Mouse (Mus musculus) adrenal gland, postnatal 14 days (tissue): ENCODE results near the gene Tmem131. TPM values are rescaled to one million over a fixed set of nuclear protein-coding genes. Genes with fewer than 3 reads are reported as not detected.
A peak's percentile ranks its signal among the peaks of the same experiment; 100 is the strongest.
"Not testable (repeated sequence)": the region's sequence is repeated elsewhere in the genome, so short reads cannot be mapped to it uniquely, and the experiment has no call there.

ENCODE experiments used
- DNase-seq: peaks from one replicate; pipeline ENCODE4 v3.0.0; 2021; ENCODE audit warnings: mixed read lengths
- total RNA-seq: library from RNA; stranded (reverse); gene quantifications from 2 replicates; pipeline ENCODE4 v1.2.3, GENCODE M21; 2021

Tmem131 gene
- total RNA-seq, 1 experiment from 2014 or later: 45.7 TPM

DNA sequence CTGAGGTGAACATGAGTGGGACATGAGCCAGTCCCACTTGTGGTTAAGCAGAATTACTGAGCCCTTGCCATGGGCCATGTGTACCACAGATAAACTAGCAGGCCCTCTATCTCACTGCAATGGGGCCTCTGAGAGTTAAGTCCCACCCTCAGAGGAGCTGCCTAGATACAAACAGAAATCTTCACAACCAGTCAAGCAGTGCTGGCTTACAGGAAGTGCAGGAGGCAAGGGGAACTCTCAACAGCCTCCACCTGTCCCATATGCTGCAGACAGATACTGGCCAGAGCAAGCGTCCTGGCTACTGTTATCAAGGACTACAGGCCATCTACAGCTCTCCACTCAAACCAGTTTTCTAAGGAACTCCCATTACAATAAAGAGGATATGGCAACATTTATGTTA is 23.7 kb downstream of the Tmem131 start:
- DNase-seq: no peak

DNA sequence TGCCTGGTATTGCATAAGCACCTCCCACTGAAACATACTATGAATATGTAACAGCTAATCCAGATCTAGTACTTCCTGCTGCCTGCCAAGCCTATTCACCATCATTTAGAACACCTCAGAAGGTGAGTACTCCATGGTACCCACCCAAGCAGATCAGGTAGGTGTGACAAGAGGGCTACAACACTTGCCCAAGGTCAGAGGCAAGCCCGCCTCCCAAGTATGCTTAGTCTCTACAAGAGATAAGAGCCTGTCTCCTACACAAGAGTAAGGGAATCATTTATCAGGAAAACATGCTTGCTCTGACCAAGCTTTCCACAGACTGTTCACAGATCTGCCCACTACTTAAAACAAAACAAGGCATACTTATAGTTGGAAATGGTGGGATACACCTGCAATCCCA is 26.0 kb downstream of the Tmem131 start:
- DNase-seq: no peak

DNA sequence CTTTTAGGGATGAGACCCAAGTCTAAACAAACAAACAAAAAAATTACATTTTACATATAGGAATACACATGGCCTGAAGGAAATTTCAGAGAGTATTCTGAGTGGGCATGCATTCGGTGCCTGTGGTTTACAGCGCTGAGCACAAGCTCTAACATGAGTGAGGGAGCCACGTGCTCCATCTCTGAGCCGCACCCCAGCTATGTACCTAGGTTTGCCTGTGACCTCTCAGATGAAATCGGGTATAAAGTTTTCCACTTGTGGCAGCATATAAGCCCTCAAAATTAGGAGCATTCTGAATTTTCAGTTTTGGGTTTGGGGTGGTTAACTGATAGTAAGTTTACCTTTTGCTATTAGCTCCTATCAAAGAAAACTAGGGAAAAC is 28.3 kb downstream of the Tmem131 start:
- no peak for DNase-seq

DNA sequence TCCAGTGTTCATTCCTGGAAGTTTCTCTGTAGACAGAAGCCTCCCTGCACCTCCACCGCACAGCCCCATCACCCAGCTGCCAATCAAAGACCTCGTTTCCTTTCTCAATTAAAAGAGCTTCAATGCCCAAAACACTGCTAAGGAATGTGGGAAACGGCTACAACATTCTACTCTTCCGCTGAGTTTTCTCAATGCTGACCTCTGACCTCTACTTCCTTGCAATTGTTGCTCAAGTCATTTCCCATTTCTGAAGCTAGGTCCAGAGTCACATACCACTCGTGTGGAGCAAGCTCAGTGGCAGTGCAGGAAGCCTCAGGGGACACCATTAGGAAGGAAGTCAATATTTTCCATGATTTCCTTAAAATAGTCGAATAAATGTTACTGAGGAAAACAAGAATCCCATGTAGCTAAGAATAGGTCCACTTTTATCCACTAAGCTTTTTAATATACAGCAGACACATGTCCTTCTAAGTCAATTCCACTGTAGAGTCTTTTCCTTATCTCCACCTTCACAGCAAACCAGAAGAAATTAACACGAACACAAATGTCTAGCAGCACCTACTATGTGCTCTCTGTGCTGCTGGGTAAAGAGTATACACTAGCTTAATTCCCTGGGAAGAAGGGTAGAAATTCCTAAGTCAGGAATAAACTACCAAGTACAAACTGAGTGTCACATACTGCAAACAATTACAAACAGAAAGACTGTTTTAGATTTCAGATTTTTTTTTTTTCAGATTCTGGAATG is 28.8 kb downstream of the Tmem131 start:
- DNase-seq: peak; percentile 58

DNA sequence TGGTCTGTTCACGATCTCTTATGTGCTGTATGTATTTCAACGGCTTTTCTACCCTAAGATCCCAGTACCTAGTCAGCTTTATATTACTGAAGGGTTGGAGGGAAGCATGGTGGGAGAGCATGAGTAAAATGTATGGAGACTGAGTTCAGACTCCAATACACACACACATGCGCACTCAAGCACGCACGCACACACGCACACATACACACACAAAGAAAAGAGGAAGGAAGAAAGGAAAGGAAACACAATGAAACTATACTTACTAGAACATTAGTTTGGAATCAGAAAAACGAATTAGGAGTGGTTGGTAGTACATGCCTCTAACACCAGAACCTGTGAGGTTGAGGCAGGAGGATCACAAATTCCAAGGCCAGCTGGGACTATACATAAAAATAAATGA is 29.7 kb downstream of the Tmem131 start:
- DNase-seq: no peak

DNA sequence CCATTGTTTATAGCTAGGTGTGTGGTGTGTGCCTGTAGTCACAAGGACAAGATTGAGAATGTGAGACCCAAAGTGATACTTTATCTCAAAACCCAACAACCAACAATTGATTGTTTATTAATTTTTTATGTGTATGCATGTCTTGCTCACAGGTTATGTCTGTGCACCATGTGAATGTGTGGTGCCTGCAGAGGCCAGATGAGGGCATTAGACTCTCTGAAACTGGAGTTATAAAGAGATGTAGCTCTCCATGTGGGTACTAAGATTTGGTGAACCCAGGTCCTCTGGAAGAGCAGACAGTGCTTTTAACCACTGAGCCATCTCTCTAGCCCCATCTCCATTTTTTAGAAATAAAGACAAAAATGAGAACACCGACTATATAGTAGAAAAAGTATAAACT is 31.2 kb downstream of the Tmem131 start:
- DNase-seq: no peak

DNA sequence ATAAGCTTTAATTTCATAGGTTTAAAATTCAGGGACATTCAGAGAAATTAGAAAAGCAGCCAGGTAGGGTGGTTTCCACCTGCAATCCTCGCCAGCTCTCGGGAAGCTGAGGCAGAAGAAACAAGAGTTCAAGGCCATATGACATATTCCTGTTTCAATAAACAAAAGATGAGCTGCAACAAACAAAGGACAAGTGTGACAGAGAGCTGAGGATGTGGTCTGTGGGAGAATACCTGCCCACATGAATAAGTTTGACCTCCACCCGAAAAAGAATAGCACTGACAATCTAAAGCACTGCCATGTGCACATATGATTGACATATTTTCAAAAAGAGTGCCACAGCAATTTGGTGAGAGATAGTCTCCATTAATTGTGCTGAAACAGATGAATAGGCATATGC is 31.9 kb downstream of the Tmem131 start:
- no peak for DNase-seq

DNA sequence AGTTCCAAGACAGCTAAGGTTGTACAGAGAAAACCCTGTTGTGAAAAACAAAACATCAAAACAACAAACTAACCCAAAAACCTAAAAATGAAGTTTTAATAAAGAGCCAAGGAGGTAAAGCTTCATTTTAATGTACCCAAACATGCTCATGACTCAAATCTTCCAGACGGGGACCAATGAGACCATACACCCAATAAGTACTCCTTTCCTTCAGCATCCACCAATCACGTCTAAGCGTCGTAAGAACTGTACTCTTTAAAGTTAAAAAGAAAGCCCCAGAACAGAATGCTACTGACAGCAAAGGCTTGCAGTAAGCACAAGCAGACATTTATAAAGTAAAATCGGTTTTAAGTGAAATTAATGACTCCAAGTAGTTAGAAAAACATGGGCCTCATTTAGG is 33.1 kb downstream of the Tmem131 start:
- no peak for DNase-seq

DNA sequence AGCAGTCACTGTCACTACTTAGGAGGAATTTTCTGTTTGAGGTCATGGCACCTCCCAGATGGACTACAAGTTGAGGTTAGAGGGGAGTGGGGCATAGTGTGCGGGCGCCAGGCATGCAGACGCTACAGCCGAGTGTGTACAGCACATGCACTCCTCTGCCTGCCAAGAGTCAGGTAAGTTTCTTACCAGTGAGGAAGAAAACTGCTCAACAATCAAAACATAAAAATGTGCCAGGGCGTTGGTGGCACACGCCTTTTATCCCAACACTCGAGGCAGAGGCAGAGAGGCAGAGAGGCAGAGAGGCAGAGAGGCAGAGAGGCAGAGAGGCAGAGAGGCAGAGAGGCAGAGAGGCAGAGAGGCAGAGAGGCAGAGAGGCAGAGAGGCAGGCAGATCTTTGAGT is 33.5 kb downstream of the Tmem131 start:
- not testable (repeated sequence) for DNase-seq

DNA sequence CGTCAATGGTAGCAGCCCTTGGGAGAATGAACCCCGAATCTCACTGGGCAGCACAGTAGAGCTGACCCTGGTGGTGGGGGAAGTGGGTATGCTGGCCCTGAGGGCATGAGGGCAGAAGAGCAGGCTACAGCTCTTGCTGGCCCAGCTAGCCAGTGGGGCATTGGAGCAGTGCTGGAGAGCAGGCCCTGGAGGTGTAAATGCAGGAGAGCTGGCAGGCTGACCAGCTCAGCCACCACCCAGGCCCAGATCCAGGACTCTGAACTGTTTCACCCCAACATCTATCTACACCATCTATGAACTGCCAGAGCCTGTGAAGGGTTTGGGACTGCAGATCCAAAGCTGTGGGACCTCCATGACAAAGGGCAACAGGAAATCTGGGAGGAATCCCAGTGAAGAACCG is 38.2 kb downstream of the Tmem131 start:
- no peak for DNase-seq

DNA sequence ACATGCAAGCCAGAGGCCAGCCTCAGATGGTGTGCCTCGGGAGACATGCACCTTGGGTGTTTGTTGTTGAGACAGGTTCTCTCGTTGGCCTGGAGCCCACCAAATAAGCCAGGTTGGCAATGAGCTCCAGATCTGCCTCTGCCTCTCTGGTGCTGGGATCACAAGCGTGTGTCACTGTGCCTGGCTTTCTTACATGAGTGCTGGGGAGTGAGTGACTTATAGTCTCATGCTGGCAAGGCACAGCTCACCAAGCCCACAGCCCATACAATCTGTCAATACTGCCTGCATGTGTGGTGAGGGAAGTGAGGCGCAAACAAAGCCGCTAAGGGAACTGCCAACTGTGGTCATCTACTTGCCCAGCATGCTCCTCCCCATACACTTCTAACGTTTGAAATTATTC is 39.0 kb downstream of the Tmem131 start:
- DNase-seq: no peak

DNA sequence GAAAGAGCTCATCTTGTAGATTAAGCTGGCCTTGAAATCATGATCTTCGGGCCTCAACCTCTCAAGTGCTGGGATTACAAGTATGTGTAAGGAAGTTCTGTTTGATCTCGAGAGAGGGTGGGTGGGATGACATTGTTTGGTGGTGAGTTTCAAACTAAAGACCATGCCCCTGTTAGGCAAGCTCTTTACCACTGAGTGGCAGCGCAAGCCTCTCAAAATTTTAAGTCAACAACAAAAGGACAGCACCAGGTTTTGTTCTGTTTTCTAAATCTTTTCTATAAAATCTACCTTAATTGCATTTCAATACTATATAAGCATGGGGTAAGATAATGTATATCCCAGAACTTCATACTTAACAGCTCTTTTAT is 39.4 kb downstream of the Tmem131 start:
- no peak for DNase-seq

DNA sequence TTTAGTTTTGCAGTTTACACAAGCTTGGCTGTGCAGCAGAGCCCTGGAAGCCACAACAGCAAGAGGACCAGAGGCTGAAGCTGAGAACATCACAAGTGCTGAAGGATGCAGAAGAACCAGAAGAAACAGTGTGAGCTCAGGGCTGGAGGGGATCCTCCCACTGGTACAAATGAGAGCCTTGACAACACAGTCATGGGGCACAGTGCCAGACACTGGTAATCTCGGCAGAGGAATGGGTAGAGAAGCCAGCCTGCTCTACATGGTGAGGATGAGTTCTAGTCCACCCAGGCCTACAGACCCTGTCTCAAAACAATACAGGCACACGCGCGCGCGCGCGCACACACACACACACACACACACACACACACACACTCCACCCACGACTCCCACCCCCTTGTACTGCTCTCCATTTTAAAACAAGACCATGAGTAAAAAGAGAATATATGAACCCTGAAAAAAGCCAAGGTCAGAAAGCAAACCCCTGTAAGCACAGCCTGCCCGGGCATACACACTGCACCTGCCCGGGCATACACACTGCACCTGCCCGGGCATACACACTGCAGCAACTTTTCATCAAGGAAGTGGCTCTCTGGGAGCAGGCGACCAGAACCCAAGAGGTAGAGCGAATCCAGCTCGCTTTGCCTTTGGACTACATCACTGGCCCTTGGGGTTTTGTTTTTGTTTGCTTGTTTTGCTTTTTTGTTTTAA is 39.9 kb downstream of the Tmem131 start:
- DNase-seq: peak; percentile 47

DNA sequence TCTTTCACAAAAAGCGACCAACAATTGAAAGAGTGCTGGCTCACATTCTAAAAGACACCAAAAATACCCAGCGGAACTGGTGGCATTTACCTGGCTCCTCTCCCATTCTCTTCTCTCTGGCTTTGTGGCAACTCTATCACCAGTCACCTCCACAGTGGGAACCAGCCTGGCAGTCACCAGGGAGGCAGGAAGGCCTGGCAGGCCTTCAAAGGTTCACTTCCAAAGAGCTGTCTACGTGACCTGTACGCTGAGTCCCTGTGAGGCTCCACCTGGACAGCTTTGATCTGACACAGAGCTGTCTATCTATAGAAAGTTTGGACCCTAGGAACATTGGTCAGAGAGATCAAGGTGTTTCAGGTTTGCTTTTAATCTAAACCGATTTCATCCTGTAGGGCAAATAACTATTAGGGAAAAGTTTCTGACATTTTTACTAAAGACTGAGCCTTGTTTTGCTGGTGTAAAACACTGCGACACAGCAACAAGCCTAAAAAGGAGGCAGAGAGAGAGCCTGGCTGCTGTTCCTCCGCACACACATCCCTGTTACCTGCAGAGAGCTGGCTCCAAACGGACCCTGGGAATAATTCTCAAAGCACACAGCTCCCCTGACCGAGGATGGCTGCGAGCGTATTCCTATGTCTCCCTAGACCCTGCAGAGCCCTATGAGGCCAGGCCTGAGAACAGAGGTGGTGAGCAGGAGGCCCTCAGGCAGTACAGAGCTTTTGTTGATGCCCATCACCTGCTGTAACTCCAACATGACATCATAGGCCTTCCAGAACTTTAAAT is 40.7 kb downstream of the Tmem131 start:
- no peak for DNase-seq

DNA sequence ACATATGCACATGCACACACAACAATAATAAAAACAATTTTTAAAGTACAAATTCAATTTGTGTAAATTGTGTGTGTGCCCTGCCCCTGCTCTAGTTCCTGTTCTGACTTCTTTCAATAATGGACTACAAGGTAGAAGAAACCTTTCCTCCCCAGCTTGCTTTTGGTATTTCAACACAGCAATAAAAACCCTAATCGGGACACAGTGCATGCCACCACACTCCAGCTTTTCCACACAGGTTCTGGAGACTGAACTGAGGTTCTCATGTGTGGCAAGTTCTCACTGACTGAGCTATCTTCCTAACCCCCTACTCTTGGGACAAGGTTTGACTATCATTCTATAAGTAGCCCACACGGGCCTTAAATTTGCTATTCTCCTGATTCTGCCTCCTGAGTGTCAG is 43.8 kb downstream of the Tmem131 start:
- no peak for DNase-seq

DNA sequence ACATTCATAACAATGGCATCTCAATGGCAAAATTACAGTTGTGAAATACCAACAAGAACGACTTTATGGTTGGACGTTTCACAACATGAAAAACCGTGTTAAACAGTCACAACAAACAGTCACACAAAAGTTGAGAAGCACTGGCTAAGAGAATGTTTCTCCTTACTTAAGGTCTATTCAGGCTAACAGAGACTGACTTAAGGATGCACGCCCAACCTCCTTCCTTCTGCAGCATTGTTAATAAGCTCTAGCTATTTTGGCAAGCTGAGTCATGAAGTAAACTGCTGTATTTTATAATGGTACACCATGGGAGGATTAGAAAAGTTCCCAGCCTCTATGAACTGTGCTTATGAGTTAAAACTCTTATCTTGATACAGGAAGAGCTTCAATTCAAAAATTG is 47.0 kb downstream of the Tmem131 start:
- DNase-seq: no peak

DNA sequence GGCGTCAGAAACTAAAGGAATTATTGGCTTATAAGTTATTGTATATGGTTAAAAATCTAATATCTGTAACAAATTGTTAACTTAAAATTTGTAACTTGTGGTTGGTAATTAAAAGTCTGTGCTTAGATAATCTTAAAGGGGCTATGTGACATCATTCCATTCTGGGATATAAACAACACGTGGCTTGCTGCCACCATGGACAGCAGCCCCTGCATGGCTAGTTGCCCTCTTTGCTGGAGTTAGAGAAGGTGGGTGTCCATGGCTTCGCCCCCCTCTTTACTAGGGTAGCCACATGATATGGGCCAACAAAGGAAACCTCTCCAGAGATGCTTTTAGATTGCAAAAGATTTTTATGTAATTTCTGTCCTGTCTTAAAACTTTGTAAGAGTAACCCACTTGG is 48.0 kb downstream of the Tmem131 start:
- DNase-seq: no peak

DNA sequence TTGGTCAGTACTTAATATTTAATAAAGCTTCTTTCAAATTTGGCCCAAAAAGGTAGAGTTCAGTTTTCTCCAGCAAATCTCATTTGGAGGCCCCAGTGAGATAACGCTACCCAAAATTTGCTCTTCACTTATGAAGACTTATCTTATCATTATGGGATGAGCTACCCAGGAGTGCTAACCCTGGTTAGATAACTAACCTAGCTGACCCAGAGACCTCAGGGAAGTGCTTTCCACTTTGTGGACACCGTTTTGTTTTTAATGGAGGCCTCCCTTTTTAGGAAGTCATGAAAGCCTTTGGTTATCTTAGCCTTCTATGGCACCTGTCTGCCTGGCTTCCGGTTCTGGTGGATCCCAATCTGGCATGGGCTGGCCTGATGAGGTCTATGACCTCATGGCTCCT is 49.3 kb downstream of the Tmem131 start:
- no peak for DNase-seq

DNA sequence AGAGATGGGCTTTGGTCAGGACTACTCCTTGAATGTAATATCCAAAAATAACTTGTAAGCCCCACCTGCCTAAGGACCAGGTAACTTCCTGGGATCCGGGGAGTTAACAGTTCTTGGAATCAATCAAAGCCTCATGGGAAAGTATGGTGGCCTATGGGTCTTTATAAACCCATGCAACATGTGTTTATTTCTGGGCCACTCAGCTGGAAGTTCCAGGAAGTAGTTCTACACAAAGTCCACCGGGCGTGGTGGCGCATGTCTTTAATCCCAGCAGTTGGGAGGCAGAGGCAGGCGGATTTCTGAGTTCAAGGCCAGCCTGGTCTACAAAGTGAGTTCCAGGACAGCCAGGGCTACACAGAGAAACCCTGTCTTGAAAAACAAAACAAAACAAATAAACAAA is 49.7 kb downstream of the Tmem131 start:
- not testable (repeated sequence) for DNase-seq

DNA sequence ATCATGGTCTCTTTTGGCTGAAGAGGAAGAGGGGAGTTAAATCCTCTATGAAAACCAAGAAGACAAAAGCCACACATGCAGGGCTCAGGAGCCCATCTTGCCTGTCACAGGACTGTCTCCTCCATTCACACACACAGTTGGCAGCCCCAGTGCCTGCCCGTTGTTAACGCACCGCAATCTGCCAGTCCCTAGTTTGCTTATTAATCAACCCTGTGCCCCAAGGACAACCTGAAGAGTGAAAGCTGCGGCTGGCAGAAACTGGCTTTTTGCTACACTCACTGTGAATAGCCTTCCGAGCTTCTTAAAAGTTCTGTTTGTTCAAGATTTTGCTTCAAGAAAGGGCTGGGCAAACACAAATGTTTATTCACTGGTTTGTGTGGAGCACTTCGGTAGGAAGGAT is 50.3 kb downstream of the Tmem131 start:
- DNase-seq: peak; percentile 63

DNA sequence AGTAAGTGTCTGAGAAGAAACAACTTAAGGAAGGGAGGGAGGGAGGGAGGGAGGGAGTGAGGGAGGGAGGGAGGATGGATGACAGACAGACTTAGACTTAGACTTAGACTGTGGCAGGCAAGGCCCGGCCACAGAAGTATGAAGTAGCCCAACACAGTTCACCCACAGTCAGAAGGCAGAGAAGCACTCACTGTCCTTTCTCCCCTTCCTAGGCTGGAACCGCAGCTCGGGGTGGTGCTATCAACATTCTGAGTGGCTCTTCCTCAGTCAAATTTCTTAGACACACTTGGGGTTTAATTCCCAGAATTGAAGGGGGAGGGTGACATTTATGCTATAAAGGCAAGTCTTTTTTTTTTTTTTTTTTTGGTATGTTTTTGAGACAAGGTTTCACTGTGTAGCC is 51.0 kb downstream of the Tmem131 start:
- DNase-seq: no peak

DNA sequence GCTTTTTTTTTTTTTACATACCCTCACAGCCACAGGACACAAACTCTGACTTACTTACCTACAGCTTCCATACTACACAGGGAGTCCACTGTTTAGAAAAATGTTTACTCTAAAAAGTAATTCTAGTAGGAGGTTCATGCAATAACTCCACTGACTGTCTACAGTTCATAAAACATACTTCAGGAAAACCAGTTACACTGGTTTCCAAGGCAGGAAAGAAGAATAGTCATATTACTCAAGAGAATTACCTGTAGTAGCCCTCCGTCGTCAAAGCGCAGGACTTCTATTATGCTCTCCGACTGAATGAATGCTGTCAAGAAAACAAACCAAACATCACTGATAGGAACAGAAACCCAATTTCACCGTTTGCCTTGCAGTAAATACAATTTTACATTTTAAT is 54.5 kb downstream of the Tmem131 start:
- no peak for DNase-seq

DNA sequence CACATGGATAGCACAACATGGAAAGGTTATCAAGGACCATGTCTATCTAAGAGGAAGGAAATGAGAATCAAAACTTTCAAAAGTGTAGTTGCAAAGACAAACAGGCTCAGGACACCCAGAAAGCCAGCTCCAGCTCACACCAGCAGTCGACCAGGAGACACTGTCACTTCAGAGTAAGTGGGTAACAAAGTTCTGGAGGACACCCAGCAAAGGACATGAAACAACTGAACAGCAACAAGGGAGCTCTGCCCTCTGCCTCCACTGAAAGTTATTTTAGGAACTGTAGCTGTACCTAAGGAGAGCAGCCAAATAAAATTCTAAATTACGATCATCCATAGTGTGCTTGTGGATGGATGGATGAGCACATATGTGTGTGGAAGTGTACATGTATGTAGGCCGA is 56.3 kb downstream of the Tmem131 start:
- DNase-seq: no peak

DNA sequence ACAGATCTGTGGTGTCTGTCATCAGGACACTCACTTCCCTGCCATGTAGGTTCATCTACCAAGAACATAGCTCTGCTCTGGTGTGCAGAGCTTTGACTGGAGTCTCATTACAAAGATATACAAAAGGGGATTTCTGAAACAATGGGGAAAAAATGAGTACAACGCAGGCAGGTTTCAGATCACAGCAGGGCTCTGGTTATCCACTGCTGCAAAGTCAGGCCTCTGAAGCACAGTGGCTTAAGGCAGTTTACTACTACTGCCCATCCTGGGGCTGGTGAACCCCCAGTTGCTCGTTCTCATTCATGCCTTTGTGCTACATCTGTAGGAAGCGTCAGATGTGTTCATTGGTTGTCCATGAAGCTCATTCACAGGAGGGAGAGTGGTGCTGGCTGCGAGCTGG is 57.0 kb downstream of the Tmem131 start:
- no peak for DNase-seq
